Mouse (Mus musculus): ENCODE results near the gene Bmp7.

The Bmp7 gene

GRCm38 (mm10) chr2:172940003-172940798 is at the start of gene Bmp7:
Gene Bmp7, minus strand, starts transcription at chr2:172940321.
- peak; percentile 70 for DNase-seq

GRCm38 (mm10) chr2:172982776-172983561 is 42.8 kb upstream of the Bmp7 start:
- no peak for DNase-seq

- DNase-seq, result no peak
Measured at GRCm38 (mm10) chr2:172979666-172980345, 39.7 kb upstream of the Bmp7 start.

- DNase-seq, result no peak
Measured at GRCm38 (mm10) chr2:172978131-172978633, 38.1 kb upstream of the Bmp7 start.

- DNase-seq, result no peak
Measured at GRCm38 (mm10) chr2:172977409-172978130, 37.4 kb upstream of the Bmp7 start, which contains the start of gene Spo11. Gene Spo11, plus strand, starts transcription at chr2:172977700.

- DNase-seq, result no peak
Measured at GRCm38 (mm10) chr2:172976661-172977238, 36.6 kb upstream of the Bmp7 start.

- no peak for DNase-seq
Measured at GRCm38 (mm10) chr2:172975159-172975558, 35.0 kb upstream of the Bmp7 start.

GRCm38 (mm10) chr2:172974701-172975100 is 34.6 kb upstream of the Bmp7 start:
- no peak for DNase-seq

- no peak for DNase-seq
Measured at GRCm38 (mm10) chr2:172973806-172974565, 33.9 kb upstream of the Bmp7 start.

GRCm38 (mm10) chr2:172971865-172972264 is 31.7 kb upstream of the Bmp7 start:
- DNase-seq, result no peak

GRCm38 (mm10) chr2:172966480-172966879 is 26.4 kb upstream of the Bmp7 start:
- no peak for DNase-seq

GRCm38 (mm10) chr2:172965249-172965648 is 25.1 kb upstream of the Bmp7 start:
- DNase-seq, result no peak

- DNase-seq, result no peak
Measured at GRCm38 (mm10) chr2:172961211-172961610, 21.1 kb upstream of the Bmp7 start.

- no peak for DNase-seq
Measured at GRCm38 (mm10) chr2:172960350-172960749, 20.2 kb upstream of the Bmp7 start.

- DNase-seq, result no peak
Measured at GRCm38 (mm10) chr2:172959006-172959768, 19.1 kb upstream of the Bmp7 start.

GRCm38 (mm10) chr2:172958579-172958978 is 18.5 kb upstream of the Bmp7 start:
- no peak for DNase-seq

GRCm38 (mm10) chr2:172951976-172952375 is 11.9 kb upstream of the Bmp7 start:
- no peak for DNase-seq

GRCm38 (mm10) chr2:172950722-172951121 is 10.6 kb upstream of the Bmp7 start:
- no peak for DNase-seq

- DNase-seq, result peak; percentile 28
Measured at GRCm38 (mm10) chr2:172950119-172950676, 10.1 kb upstream of the Bmp7 start.

- no peak for DNase-seq
Measured at GRCm38 (mm10) chr2:172949051-172949450, 8.9 kb upstream of the Bmp7 start.

Data from lung, postnatal 10 days (tissue).